Mouse (Mus musculus): ENCODE data around the gene Ksr1. TPM values are rescaled to one million over a fixed set of nuclear protein-coding genes. Genes with fewer than 3 reads are reported as not detected.

Ksr1 gene
- polyA plus RNA-seq, 2 experiments = 1.7 to 4.0 TPM

GRCm38 (mm10) chr11:79074611-79075010, 71.6 kb downstream of the Ksr1 start:
- H3K36me3 ChIP-seq (replicated peaks; ENCODE audit: control insufficient read depth, insufficient read depth, low read depth) = no peaks in the 10 kb centered on the region
- no peaks in the 10 kb centered on the region for H3K27me3 ChIP-seq (ENCODE audit: control insufficient read depth, insufficient read depth, low read length)
- H3K4me3 ChIP-seq (ENCODE audit: insufficient read depth in 1 of 2, low read depth in 2 of 2, low read length in 2 of 2) = no peak overlapping the region
- TF ChIP-seq EP300 (IDR thresholded peaks at IDR 0.05; ENCODE audit: low read depth) = no peak
- TF ChIP-seq CTCF (IDR thresholded peaks at IDR 0.05; ENCODE audit: low read depth) = no peak
- H3K4me2 ChIP-seq (ENCODE audit: low read depth) = no peak overlapping the region
- no peaks in the 10 kb centered on the region for H3K9me3 ChIP-seq (ENCODE audit: control insufficient read depth, low read length)
- no peak for ATAC-seq (ENCODE audit: insufficient read depth)
- WGBS (ENCODE audit: insufficient replicate concordance) = 64% methylated on average over 3 of the region's 3 CpGs
- DNase-seq (ENCODE audit: low read depth in 3 of 3, low spot score in 3 of 3) = no peak
- peaks cover 47 to 57% of the 10 kb centered on the region in 2 experiments for H3K4me1 ChIP-seq (replicated peaks; ENCODE audit: control insufficient read depth in 2 of 2, insufficient read depth in 2 of 2, low read length in 1 of 2)
- H3K9ac ChIP-seq (replicated peaks) = no peak overlapping the region
- no peak overlapping the region for H3K27ac ChIP-seq

DNA sequence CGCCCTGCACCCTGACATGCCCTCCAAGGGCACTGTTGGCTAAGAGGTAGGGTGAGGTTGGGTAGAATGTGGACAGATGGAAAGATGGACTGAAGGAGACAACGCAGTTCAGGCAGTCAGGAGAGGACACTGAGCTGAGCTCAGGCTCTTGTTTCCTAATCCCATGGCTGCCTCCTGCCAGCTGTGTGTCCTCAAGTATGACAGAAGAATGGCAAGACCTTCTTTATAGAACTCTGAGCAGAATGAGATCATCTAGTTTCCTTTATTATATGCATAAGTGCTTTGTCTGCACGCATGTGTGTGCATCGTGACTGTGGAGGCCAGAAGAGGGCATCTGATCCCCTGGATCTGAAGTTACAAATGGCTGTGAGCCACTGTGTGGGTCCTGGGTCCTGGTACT, 72.6 kb downstream of the Ksr1 start:
- H3K4me3 ChIP-seq (ENCODE audit: insufficient read depth in 1 of 2, low read depth in 2 of 2, low read length in 2 of 2) = no peak overlapping the region
- no peaks in the 10 kb centered on the region for H3K9me3 ChIP-seq (ENCODE audit: control insufficient read depth, low read length)
- no peak for TF ChIP-seq CTCF (IDR thresholded peaks at IDR 0.05; ENCODE audit: low read depth)
- TF ChIP-seq EP300 (IDR thresholded peaks at IDR 0.05; ENCODE audit: low read depth) = no peak
- no peaks in the 10 kb centered on the region for H3K36me3 ChIP-seq (replicated peaks; ENCODE audit: control insufficient read depth, insufficient read depth, low read depth)
- ATAC-seq (ENCODE audit: insufficient read depth) (no peak), DNase-seq (ENCODE audit: low read depth in 3 of 3, low spot score in 3 of 3) (no peak)
- WGBS (ENCODE audit: insufficient replicate concordance) = 83% methylated on average over 4 of the region's 4 CpGs
- H3K4me1 ChIP-seq (replicated peaks; ENCODE audit: control insufficient read depth in 2 of 2, insufficient read depth in 2 of 2, low read length in 1 of 2) = peaks cover 55 to 66% of the 10 kb centered on the region in 2 experiments
- no peaks in the 10 kb centered on the region for H3K27me3 ChIP-seq (ENCODE audit: control insufficient read depth, insufficient read depth, low read length)
- H3K4me2 ChIP-seq (ENCODE audit: low read depth) = peak overlapping the region; percentile 78; the same call in 1 of the 2 replicates
- no peak overlapping the region for H3K27ac ChIP-seq
- no peak overlapping the region for H3K9ac ChIP-seq (replicated peaks)

DNA sequence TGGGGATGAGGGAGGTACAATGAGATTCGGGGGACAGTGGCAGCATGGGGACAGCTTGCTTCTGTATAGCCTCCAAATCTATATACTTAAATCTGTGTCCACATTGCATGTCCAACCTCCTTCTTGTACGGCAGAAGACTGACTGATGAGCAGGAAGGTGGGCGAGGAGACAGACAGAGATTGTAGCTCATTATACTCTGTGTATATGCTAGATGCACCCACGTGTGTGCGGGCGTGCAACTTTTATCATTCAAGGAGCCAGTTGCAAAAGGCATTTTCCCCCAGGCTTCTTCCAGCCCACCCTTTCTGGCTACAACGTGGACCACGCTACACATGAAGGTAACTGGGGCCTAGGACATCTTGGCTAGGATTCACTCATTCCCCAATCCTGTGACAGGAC, 74.1 kb downstream of the Ksr1 start:
- DNase-seq (ENCODE audit: low read depth in 3 of 3, low spot score in 3 of 3) = no peak
- ATAC-seq (ENCODE audit: insufficient read depth) = no peak
- no peak for TF ChIP-seq CTCF (IDR thresholded peaks at IDR 0.05; ENCODE audit: low read depth)
- TF ChIP-seq EP300 (IDR thresholded peaks at IDR 0.05; ENCODE audit: low read depth) = no peak
- Histone ChIP-seq H3K4me2 (ENCODE audit: low read depth) (peak overlapping the region; percentile 78), H3K27me3 (ENCODE audit: control insufficient read depth, insufficient read depth, low read length) (no peaks in the 10 kb centered on the region), H3K9me3 (ENCODE audit: control insufficient read depth, low read length) (no peaks in the 10 kb centered on the region), H3K4me1 (replicated peaks; ENCODE audit: control insufficient read depth in 2 of 2, insufficient read depth in 2 of 2, low read length in 1 of 2) (peaks cover 64 to 78% of the 10 kb centered on the region in 2 experiments), H3K27ac (peak overlapping the region; percentile 96), H3K36me3 (replicated peaks; ENCODE audit: control insufficient read depth, insufficient read depth, low read depth) (no peaks in the 10 kb centered on the region), H3K9ac (replicated peaks) (peak overlapping the region; percentile 82), H3K4me3 (ENCODE audit: insufficient read depth in 1 of 2, low read depth in 2 of 2, low read length in 2 of 2) (peak overlapping the region; percentile 59 to 70)
- whole genome bisulfite sequencing (ENCODE audit: insufficient replicate concordance) = 64% methylated on average over 8 of the region's 8 CpGs

DNA sequence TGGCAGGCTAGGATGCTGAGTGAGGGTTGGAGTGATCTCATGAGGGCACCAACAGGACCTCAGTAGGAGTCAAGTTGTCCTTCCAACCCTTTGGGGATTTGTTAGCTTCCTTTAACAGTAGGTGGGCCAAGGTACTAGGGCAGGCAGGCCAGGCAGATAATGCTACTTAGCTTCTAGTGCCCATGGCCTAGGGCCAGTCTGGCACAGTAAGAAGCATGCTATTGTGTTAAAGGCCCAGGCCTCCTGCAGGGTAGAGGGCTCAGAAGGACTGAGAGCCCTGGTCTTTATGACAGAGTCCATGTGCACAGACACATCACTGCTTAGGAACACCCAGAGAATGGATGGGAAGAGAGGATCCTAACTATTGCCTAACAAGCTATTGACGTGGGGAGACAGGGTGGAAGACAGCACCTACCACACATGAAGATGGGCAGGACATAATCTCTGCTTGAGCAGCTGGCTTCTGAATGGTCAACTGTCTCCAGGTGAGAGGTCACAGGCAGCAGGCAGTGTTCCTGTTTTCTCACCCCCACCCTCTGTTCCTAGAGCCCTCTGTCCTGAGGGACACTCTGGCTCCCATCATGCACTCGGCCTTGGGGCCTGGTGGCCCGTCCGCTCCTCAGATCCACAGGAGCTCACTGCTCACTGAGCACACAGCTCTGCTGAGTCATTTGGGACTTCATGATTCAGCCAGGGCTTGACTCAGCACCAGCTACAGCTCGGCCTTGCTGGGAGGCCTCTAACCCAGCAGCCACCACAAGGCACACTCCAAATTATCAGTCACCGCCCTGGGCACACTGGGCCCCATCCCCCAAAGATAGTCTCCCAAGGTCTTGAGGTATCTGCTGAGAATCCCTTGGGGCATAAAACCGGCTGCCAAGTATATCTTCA, 74.9 kb downstream of the Ksr1 start:
- peak overlapping the region; percentile 85 for H3K9ac ChIP-seq (replicated peaks)
- peak; percentile 90 to 92 (median 92) for DNase-seq (ENCODE audit: low read depth in 3 of 3, low spot score in 3 of 3)

DNA sequence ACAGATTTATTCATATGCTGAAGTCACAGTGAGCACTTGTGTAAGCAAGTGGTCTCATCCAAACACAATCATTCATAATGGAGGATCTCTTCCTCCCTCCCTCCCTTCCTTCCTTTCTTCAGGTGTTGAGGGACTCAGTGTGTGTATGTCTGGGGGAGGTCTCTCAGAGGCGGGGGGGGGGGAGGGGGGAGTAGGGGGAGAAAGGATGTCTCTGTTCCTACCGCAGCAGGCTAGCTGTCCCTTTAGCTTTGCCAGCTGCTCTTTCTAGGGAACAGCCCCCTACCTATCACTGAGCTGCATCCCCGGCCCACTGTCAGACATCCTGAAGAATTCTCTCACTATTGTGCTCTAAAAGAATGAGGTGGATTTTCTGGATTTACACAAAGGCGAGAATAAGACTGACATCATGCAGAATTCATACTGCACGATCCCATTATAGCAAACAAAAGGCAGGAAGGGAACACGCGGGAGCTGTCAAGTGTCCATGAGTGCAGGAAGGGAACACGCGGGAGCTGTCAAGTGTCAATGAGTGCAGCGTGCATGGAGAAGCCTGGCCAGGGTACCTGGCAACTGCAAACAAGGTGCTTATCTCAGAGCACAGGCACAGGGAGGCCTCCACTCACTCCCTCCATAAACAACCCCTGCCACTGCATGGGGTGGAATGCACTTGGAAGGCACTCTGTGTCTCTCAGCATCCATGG, 76.6 kb downstream of the Ksr1 start:
- TF ChIP-seq EP300 (IDR thresholded peaks at IDR 0.05; ENCODE audit: low read depth) (peak; percentile 90), CTCF (IDR thresholded peaks at IDR 0.05; ENCODE audit: low read depth) (no peak)
- peak overlapping the region; percentile 78 for H3K4me2 ChIP-seq (ENCODE audit: low read depth)
- ATAC-seq (ENCODE audit: insufficient read depth) (peak; percentile 70), DNase-seq (ENCODE audit: low read depth in 3 of 3, low spot score in 3 of 3) (peak; percentile 68 to 77 (median 74))
- H3K27ac ChIP-seq = peak overlapping the region; percentile 96
- H3K4me1 ChIP-seq (replicated peaks; ENCODE audit: control insufficient read depth in 2 of 2, insufficient read depth in 2 of 2, low read length in 1 of 2) = peaks cover 52 to 69% of the 10 kb centered on the region in 2 experiments
- H3K36me3 ChIP-seq (replicated peaks; ENCODE audit: control insufficient read depth, insufficient read depth, low read depth) = no peaks in the 10 kb centered on the region
- WGBS (ENCODE audit: insufficient replicate concordance) = 39% methylated on average over 9 of the region's 10 CpGs
- H3K4me3 ChIP-seq (ENCODE audit: insufficient read depth in 1 of 2, low read depth in 2 of 2, low read length in 2 of 2) = peak overlapping the region; percentile 59
- no peaks in the 10 kb centered on the region for H3K9me3 ChIP-seq (ENCODE audit: control insufficient read depth, low read length)
- no peaks in the 10 kb centered on the region for H3K27me3 ChIP-seq (ENCODE audit: control insufficient read depth, insufficient read depth, low read length)
- H3K9ac ChIP-seq (replicated peaks) = peak overlapping the region; percentile 85

More for the DNA sequence above, 74.9 kb downstream of the Ksr1 start:
- TF ChIP-seq CTCF (IDR thresholded peaks at IDR 0.05; ENCODE audit: low read depth) (peak; percentile 17; the same call in 1 of the 2 replicates), EP300 (IDR thresholded peaks at IDR 0.05; ENCODE audit: low read depth) (peak; percentile 83)
- no peaks in the 10 kb centered on the region for H3K27me3 ChIP-seq (ENCODE audit: control insufficient read depth, insufficient read depth, low read length)
- H3K36me3 ChIP-seq (replicated peaks; ENCODE audit: control insufficient read depth, insufficient read depth, low read depth) = no peaks in the 10 kb centered on the region
- peaks cover 66 to 82% of the 10 kb centered on the region in 2 experiments for H3K4me1 ChIP-seq (replicated peaks; ENCODE audit: control insufficient read depth in 2 of 2, insufficient read depth in 2 of 2, low read length in 1 of 2)
- WGBS (ENCODE audit: insufficient replicate concordance) = 7% methylated on average over 7 of the region's 7 CpGs
- H3K27ac ChIP-seq = peak overlapping the region; percentile 96
- H3K4me2 ChIP-seq (ENCODE audit: low read depth) = peak overlapping the region; percentile 78
- peak; percentile 86 for ATAC-seq (ENCODE audit: insufficient read depth)
- H3K9me3 ChIP-seq (ENCODE audit: control insufficient read depth, low read length) = no peaks in the 10 kb centered on the region
- peak overlapping the region; percentile 59 to 70 for H3K4me3 ChIP-seq (ENCODE audit: insufficient read depth in 1 of 2, low read depth in 2 of 2, low read length in 2 of 2)

Measured in liver, embryonic 14.5 days (tissue).